Mouse (Mus musculus) heart, embryonic 12.5 days (tissue): Measurements from ENCODE around the gene Kdm2b. TPM values are rescaled to one million over a fixed set of nuclear protein-coding genes. Genes with fewer than 3 reads are reported as not detected.

Experiments
- ATAC-seq: fragments of 200-750 bp; cut with Nextera tagmentation; 2 replicates; pipeline ENCODE4 v1.8.0; 2017; ENCODE audit warnings: moderate TSS enrichment, moderate library complexity; ENCODE audit not compliant: insufficient number of reproducible peaks, low FRiP score
- H3K27ac ChIP-seq: fragments of 300-500 bp; sonication (generic); 2 replicates; pipeline ENCODE4 v1.5.1; 2016; ENCODE audit warnings: mild to moderate bottlenecking, moderate library complexity; ENCODE audit not compliant: poor library complexity, severe bottlenecking
- H3K27me3 ChIP-seq: fragments of 300-500 bp; sonication (generic); replicated peaks from 2 replicates; pipeline ENCODE4 v1.6.1; 2016; ENCODE audit warnings: mild to moderate bottlenecking, moderate library complexity
- H3K36me3 ChIP-seq: fragments of 300-500 bp; sonication (generic); 2 replicates; pipeline ENCODE4 v1.6.1; 2016; ENCODE audit warnings: mild to moderate bottlenecking, moderate library complexity
- H3K4me1 ChIP-seq: fragments of 300-500 bp; sonication (generic); replicated peaks from 2 replicates; pipeline ENCODE4 v1.6.1; 2016; ENCODE audit warnings: mild to moderate bottlenecking
- H3K4me2 ChIP-seq: fragments of 300-500 bp; sonication (generic); 2 replicates; pipeline ENCODE4 v1.6.1; 2016; ENCODE audit warnings: mild to moderate bottlenecking, moderate library complexity
- H3K4me3 ChIP-seq: fragments of 300-500 bp; sonication (generic); 2 replicates; pipeline ENCODE4 v1.5.1; 2016; ENCODE audit warnings: mild to moderate bottlenecking
- H3K9ac ChIP-seq: fragments of 300-500 bp; sonication (generic); 2 replicates; pipeline ENCODE4 v1.6.1; 2016; ENCODE audit warnings: mild to moderate bottlenecking, moderate library complexity
- H3K9me3 ChIP-seq: fragments of 300-500 bp; sonication (generic); replicated peaks from 2 replicates; pipeline ENCODE4 v1.6.1; 2016; ENCODE audit warnings: mild to moderate bottlenecking, moderate library complexity
- WGBS: fragments of 180-500 bp; shearing (Covaris S2); methylation state at CpG from one replicate; pipeline ENCODE4 v1.1.7; 2016; 5-methylcytosine and 5-hydroxymethylcytosine counted together
- polyA plus RNA-seq: library from polyadenylated mRNA; unstranded; fragments of >200 nt; fragmentation: Nextera tagmentation; extraction: Ambion mirVana; gene quantifications from 2 replicates; pipeline ENCODE4 v1.2.1, GENCODE M21; 2016

Kdm2b gene
- polyA plus RNA-seq, 1 experiment from 2014 or later: 39.8 TPM

DNA sequence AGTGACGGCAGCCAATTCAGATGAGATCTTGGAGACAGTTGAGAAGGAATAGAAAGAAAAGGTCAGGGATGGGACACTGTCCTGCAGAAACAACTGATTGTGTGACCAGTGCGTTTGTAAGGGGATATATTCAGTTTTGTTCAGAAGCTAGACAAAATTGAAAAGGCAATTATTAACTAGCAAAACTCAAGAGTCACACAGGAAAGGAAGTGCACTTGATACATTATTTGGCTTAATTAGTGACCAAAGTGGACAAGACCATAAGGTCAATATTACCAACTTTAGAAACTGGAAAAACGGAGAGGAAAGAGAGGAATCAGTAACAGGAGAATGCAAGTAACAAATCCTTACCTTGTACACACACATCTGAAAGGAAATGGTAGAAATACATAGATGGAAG lies 113.0 kb downstream of the Kdm2b start:
- no peak overlapping the region for H3K4me2 ChIP-seq
- ATAC-seq: no peak
- no peak overlapping the region for H3K27ac ChIP-seq
- no peaks in the 10 kb centered on the region for H3K4me1 ChIP-seq
- H3K27me3 ChIP-seq: no peaks in the 10 kb centered on the region
- peaks cover 67% of the 10 kb centered on the region for H3K36me3 ChIP-seq
- 78% methylated on average over 3 of the region's 3 CpGs for WGBS
- no peaks in the 10 kb centered on the region for H3K9me3 ChIP-seq
- H3K9ac ChIP-seq: no peak overlapping the region
- H3K4me3 ChIP-seq: no peak overlapping the region

DNA sequence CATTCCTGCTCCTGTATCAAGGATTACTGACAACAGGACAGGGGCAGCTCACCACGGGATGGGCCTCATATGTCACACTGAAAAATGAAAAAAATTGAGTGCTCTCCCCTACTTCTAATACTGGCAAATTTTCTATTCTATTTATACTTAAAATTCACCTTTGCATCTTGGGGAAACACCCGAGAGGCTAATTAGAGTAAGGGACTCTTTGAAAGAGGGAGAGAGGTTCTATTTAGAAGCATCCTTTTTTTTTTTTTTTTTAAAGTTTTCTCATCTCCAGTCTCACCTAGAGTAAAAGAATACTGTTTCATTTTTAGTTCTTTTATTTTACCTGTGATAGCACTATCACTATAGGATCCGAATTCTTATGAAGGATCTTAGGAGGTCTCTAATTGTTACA lies 115.3 kb downstream of the Kdm2b start:
- H3K9me3 ChIP-seq: no peaks in the 10 kb centered on the region
- no peaks in the 10 kb centered on the region for H3K4me1 ChIP-seq
- no peak overlapping the region for H3K4me2 ChIP-seq
- no peaks in the 10 kb centered on the region for H3K27me3 ChIP-seq
- H3K9ac ChIP-seq: no peak overlapping the region
- peaks cover 54% of the 10 kb centered on the region for H3K36me3 ChIP-seq
- no peak overlapping the region for H3K4me3 ChIP-seq
- H3K27ac ChIP-seq: no peak overlapping the region
- WGBS: 78% methylated on average over 3 of the region's 3 CpGs
- ATAC-seq: no peak

- no peak for ATAC-seq
- WGBS: 72% methylated on average over 2 of the region's 2 CpGs
- Histone ChIP-seq H3K4me3 (no peak overlapping the region), H3K4me1 (no peaks in the 10 kb centered on the region), H3K36me3 (peaks cover 51% of the 10 kb centered on the region), H3K9me3 (no peaks in the 10 kb centered on the region), H3K27ac (no peak overlapping the region), H3K4me2 (no peak overlapping the region), H3K9ac (no peak overlapping the region), H3K27me3 (no peaks in the 10 kb centered on the region)
These were observed 116.0 kb downstream of the Kdm2b start for GRCm38 (mm10) chr5:122873573-122873972.

DNA sequence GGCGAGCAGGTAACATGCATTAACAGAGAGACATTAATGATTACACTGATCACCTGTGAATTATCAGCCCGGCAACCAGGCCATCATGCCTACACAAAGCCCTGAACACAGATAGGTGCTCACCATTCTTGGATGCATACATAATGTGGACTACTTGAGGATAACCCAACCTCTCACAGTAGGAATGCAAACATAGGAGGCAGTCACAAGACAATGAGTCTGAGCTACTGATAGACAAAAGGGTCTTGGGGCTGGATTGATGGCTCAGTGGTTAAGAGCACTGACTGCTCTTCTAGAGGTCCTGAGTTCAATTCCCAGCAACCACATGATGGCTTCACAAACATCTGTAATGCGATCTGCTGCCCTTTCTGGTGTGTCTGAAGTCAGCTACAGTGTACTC lies 117.0 kb downstream of the Kdm2b start:
- ATAC-seq: no peak
- Histone ChIP-seq H3K27ac (no peak overlapping the region), H3K36me3 (peaks cover 51% of the 10 kb centered on the region), H3K4me1 (no peaks in the 10 kb centered on the region), H3K4me2 (no peak overlapping the region), H3K27me3 (no peaks in the 10 kb centered on the region), H3K9ac (no peak overlapping the region), H3K4me3 (no peak overlapping the region), H3K9me3 (no peaks in the 10 kb centered on the region)
- WGBS: 84% methylated on average over 3 of the region's 3 CpGs

DNA sequence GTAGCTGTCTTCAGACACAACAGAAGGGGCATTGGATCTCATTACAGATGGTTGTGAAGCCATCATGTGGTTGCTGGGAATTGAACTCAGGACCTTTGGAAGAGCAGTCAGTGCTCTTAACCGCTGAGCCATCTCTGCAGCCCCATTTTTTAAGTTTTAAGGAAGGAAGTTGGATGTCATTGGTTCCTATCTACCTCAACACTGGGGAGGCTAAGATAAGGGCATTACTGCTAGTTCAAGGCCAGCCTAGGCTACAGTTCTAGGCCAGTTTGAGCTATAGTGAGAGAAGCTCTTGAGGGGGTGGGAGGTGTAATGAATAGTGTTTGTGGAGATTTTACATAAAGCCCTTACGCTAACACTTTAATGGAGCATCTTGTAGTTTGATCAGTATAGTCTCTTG lies 126.6 kb downstream of the Kdm2b start:
- no peak for ATAC-seq
- H3K36me3 ChIP-seq: peaks cover 64% of the 10 kb centered on the region
- H3K4me3 ChIP-seq: no peak overlapping the region

DNA sequence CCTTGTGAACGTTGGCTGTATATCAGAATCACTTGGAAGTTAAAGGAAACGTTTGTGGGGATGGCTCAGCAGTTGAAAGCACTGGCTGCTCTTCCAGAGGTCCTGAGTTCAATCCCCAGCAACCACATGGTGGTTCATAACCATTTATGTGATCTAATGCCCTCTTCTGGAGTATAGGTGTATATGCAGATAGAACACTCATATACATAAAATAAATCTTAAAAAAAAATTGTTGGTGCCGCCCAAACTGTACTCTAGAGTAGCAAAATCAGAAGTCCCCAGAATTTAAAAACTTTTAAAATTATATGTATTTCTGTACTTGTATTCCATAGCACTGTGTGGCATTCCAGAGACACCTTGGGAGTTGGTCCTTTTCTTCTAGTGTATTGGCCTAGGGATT lies 133.8 kb downstream of the Kdm2b start:
- Histone ChIP-seq H3K4me3 (no peak overlapping the region), H3K9ac (no peak overlapping the region), H3K27ac (no peak overlapping the region), H3K9me3 (no peaks in the 10 kb centered on the region), H3K4me1 (peaks cover 11% of the 10 kb centered on the region), H3K4me2 (no peak overlapping the region), H3K27me3 (no peaks in the 10 kb centered on the region), H3K36me3 (peaks cover 4% of the 10 kb centered on the region; the same call in 1 of the 2 replicates)
- 70% methylated on average over 3 of the region's 3 CpGs for WGBS
- ATAC-seq: no peak

More for the DNA sequence above, 126.6 kb downstream of the Kdm2b start:
- no peak overlapping the region for H3K4me2 ChIP-seq
- no peaks in the 10 kb centered on the region for H3K9me3 ChIP-seq
- no peak overlapping the region for H3K9ac ChIP-seq
- H3K27ac ChIP-seq: no peak overlapping the region
- no peaks in the 10 kb centered on the region for H3K4me1 ChIP-seq
- H3K27me3 ChIP-seq: no peaks in the 10 kb centered on the region
- 88% methylated on average over 2 of the region's 2 CpGs for WGBS

DNA sequence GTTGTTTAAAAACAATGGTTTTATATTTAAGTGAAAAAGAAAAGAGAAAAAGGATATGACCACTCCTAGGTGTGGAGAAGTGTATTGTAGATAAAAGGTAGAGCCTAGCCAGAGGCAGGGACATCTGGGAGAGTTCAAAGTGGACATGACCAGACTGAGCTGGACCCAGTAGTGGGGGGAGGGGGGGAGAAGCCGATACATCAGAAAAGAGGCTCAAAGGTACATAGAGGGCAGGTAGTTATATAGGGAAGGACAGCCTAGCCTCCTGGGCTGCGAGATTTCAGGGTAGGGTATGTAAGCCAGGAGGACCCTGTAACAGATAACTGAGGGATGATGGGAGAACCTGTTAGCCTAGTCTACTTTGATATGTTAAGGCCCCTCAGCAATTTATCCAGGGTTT lies 137.0 kb downstream of the Kdm2b start:
- H3K9ac ChIP-seq: no peak overlapping the region
- H3K27ac ChIP-seq: no peak overlapping the region
- H3K27me3 ChIP-seq: no peaks in the 10 kb centered on the region
- H3K36me3 ChIP-seq: no peaks in the 10 kb centered on the region
- no peaks in the 10 kb centered on the region for H3K9me3 ChIP-seq
- WGBS: 60% methylated on average over 2 of the region's 2 CpGs
- H3K4me3 ChIP-seq: no peak overlapping the region
- H3K4me2 ChIP-seq: no peak overlapping the region
- peaks cover 20% of the 10 kb centered on the region for H3K4me1 ChIP-seq
- ATAC-seq: no peak

DNA sequence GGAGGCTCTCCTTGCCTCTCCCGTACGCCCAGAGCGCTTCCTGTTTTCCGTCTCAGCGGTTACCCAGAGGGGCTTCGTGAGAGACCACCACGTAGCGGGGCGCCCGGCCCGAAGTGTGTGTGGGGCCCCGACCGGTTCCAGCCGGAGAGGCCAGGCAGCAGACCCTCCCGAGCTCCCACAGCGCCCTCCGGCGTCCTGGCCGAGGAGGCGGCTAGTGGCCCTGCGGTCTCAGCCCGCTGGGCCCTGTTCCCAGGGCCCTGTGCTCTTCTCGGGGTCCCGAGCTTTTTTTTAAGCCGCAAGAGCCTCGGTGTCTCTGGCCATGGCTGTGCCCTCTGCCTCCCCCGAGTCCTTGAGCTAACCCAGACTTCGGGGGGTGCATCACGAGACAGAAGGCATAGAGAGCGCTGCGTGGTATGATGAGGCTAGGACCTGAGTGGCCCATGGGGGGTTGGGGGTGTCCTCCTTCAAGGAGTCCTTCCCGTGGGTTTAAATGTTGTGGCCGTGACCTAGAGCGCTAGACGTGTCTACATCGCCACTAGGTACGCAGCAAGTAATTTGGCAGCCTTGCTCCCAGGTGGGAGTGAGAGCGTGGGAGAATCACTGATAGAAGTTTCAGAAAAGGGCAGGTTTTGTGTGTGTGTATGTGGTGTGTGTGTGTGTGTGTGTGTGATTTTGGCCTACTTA lies 139.2 kb downstream of the Kdm2b start:
- Histone ChIP-seq H3K4me3 (peak overlapping the region; percentile 85), H3K36me3 (no peaks in the 10 kb centered on the region), H3K27ac (peak overlapping the region; percentile 93), H3K4me2 (peak overlapping the region; percentile 87), H3K9me3 (no peaks in the 10 kb centered on the region), H3K27me3 (no peaks in the 10 kb centered on the region), H3K4me1 (peaks cover 20% of the 10 kb centered on the region), H3K9ac (peak overlapping the region; percentile 97)
- WGBS: 1% methylated on average over 38 of the region's 38 CpGs
- peak; percentile 82 for ATAC-seq

- H3K9me3 ChIP-seq: no peaks in the 10 kb centered on the region
- H3K27ac ChIP-seq: peak within 1 kb of the TSS; percentile 93
- peak within 1 kb of the TSS; percentile 85 for H3K4me3 ChIP-seq
- peaks cover 20% of the 10 kb centered on the region for H3K4me1 ChIP-seq
- no peaks in the 10 kb centered on the region for H3K27me3 ChIP-seq
- peak; percentile 100 for ATAC-seq
- peak within 1 kb of the TSS; percentile 87 for H3K4me2 ChIP-seq
- H3K9ac ChIP-seq: peak within 1 kb of the TSS; percentile 97
- no peaks in the 10 kb centered on the region for H3K36me3 ChIP-seq
- under 1% methylated on average over 60 of the region's 61 CpGs for WGBS
These were observed 139.9 kb downstream of the Kdm2b start, which contains the start of gene Rnf34 for GRCm38 (mm10) chr5:122849521-122850318. TSS of gene Rnf34 (plus strand) at chr5:122850048.

GRCm38 (mm10) chr5:122843799-122844198 lies 145.8 kb downstream of the Kdm2b start:
- Histone ChIP-seq H3K4me2 (no peak overlapping the region), H3K9me3 (no peaks in the 10 kb centered on the region), H3K27me3 (no peaks in the 10 kb centered on the region), H3K27ac (no peak overlapping the region), H3K36me3 (no peaks in the 10 kb centered on the region), H3K4me3 (no peak overlapping the region), H3K4me1 (peaks cover 4% of the 10 kb centered on the region; the same call in 1 of the 2 replicates), H3K9ac (no peak overlapping the region)
- 80% methylated on average over 5 of the region's 5 CpGs for WGBS
- ATAC-seq: no peak

- 78% methylated on average over 2 of the region's 2 CpGs for WGBS
- no peaks in the 10 kb centered on the region for H3K4me1 ChIP-seq
- no peaks in the 10 kb centered on the region for H3K27me3 ChIP-seq
- H3K4me3 ChIP-seq: no peak overlapping the region
- peaks cover 5% of the 10 kb centered on the region; the same call in 1 of the 2 replicates for H3K9me3 ChIP-seq
- H3K27ac ChIP-seq: no peak overlapping the region
- no peak overlapping the region for H3K9ac ChIP-seq
- no peak overlapping the region for H3K4me2 ChIP-seq
- ATAC-seq: no peak
- no peaks in the 10 kb centered on the region for H3K36me3 ChIP-seq
These were observed 148.5 kb downstream of the Kdm2b start for GRCm38 (mm10) chr5:122841126-122841525.
